Mouse (Mus musculus) kidney, embryonic 15.5 days (tissue): ENCODE data around the gene Psmd6. TPM values are rescaled to one million over a fixed set of nuclear protein-coding genes. Genes with fewer than 3 reads are reported as not detected.

Source experiments
- ATAC-seq: fragments of 200-750 bp; cut with Nextera tagmentation; replicated peaks from 2 replicates; pipeline ENCODE4 v1.8.0; 2017; ENCODE audit warnings: moderate TSS enrichment; ENCODE audit not compliant: low FRiP score
- H3K27ac ChIP-seq: fragments of 300-500 bp; sonication (generic); 2 replicates; pipeline ENCODE4 v1.5.1; 2015; ENCODE audit warnings: mild to moderate bottlenecking, inconsistent platforms
- H3K27me3 ChIP-seq: fragments of 300-500 bp; sonication (generic); 2 replicates; pipeline ENCODE4 v1.6.1; 2015; ENCODE audit warnings: inconsistent platforms
- H3K36me3 ChIP-seq: fragments of 300-500 bp; sonication (generic); 2 replicates; pipeline ENCODE4 v1.6.1; 2015; ENCODE audit warnings: inconsistent platforms
- H3K4me1 ChIP-seq: fragments of 300-500 bp; sonication (generic); 2 replicates; pipeline ENCODE4 v1.6.1; 2015; ENCODE audit warnings: inconsistent platforms
- H3K4me2 ChIP-seq: fragments of 300-500 bp; sonication (generic); 2 replicates; pipeline ENCODE4 v1.6.1; 2015; ENCODE audit warnings: moderate library complexity, mild to moderate bottlenecking, inconsistent platforms
- H3K4me3 ChIP-seq: fragments of 300-500 bp; sonication (generic); replicated peaks from 2 replicates; pipeline ENCODE4 v1.5.1; 2015; ENCODE audit warnings: mild to moderate bottlenecking, inconsistent platforms
- H3K9ac ChIP-seq: fragments of 300-500 bp; sonication (generic); 2 replicates; pipeline ENCODE4 v1.6.1; 2015; ENCODE audit warnings: mild to moderate bottlenecking, inconsistent platforms
- H3K9me3 ChIP-seq: fragments of 300-500 bp; sonication (generic); replicated peaks from 2 replicates; pipeline ENCODE4 v1.6.1; 2016; ENCODE audit warnings: inconsistent platforms
- WGBS: fragments of 180-500 bp; shearing (Covaris S2); methylation state at CpG from one replicate; pipeline ENCODE4 v1.1.7; 2015; ENCODE audit warnings: mixed read lengths; 5-methylcytosine and 5-hydroxymethylcytosine counted together
- polyA plus RNA-seq: library from polyadenylated mRNA; unstranded; fragments of >200 nt; fragmentation: Nextera tagmentation; extraction: Ambion mirVana; gene quantifications from 2 replicates; pipeline ENCODE4 v1.2.1, GENCODE M21; 2015

The Psmd6 gene
- 235 and 255 TPM in 2 replicates for polyA plus RNA-seq

DNA sequence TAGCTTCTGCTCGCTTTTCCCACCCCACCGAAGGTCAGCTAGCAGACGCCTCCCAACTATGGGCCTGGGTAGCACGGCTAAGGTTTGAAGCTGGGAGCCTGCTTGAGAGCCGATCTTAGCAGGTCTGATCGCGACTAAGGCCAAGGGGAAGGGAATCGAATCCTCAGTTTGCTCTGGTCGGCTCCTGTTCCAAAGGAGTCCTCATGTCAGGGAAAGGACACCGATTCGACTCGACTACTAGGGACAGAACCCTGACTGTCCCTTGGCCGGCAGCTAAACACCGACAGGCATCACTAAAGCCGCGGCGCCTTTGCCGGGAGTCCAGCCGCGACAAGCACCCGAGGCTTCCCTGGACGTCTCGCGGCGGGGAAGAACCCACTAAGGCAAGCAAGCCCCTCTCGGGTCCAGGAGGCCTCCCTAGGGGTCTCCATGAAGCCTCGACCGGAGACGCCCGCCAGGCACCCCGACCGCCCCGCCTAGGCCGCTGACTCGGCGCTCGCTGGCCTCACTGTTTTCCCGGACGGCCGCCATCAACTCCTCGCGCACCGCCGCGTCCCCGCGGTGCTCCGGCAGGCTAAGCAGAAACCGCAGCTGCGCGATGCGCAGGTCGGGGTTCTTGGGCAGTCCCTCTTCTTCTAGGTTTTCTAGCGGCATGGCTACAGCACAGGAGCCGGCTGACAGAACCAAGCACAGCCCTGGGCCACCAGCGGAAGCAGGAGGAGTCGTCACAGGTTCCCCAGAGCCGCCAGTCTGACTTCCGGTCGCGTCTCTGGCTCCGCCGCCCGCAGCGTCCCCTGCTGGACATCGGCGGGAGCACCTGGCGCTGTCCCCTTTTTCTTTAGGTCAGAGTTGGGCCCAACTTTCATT is at the start of gene Psmd6:
Gene Psmd6 (minus strand): TSS at position 755 of the 867 bp plus-strand sequence.
- Histone ChIP-seq H3K9me3 (no peaks in the 10 kb centered on the region), H3K4me3 (peak within 1 kb of the TSS; percentile 98), H3K27me3 (no peaks in the 10 kb centered on the region), H3K27ac (peak within 1 kb of the TSS; percentile 81), H3K36me3 (peaks cover 40% of the 10 kb centered on the region), H3K9ac (peak within 1 kb of the TSS; percentile 96), H3K4me2 (peak within 1 kb of the TSS; percentile 74), H3K4me1 (peaks cover 12% of the 10 kb centered on the region)
- peak; percentile 99 for ATAC-seq
- WGBS, result under 1% methylated on average over 67 of the region's 68 CpGs

DNA sequence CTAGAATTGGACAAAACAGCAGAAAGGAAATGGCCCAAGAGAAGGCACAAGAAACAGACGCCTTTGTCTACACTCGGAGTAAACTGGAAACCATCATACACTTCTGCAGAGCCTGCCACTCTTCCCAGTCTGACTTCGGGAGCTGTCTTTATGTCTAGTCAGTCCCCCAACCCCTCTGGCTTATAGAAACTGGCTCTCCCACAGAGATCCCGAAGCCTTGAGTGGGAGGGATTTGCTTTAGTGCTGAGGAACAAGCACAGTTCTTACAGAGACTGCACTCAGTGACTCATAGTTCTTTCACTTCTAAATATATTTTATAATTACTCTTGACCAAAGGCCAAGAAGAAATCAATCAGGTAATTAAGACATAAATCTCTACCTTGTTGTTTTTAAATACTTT is 10.1 kb downstream of the Psmd6 start:
- H3K4me3 ChIP-seq, result no peak overlapping the region
- H3K9me3 ChIP-seq, result no peaks in the 10 kb centered on the region
- H3K4me1 ChIP-seq, result no peaks in the 10 kb centered on the region
- no peak overlapping the region for H3K4me2 ChIP-seq
- no peaks in the 10 kb centered on the region for H3K27me3 ChIP-seq
- no peak overlapping the region for H3K9ac ChIP-seq
- peaks cover 74% of the 10 kb centered on the region for H3K36me3 ChIP-seq
- WGBS, result 76% methylated on average over 4 of the region's 4 CpGs
- no peak for ATAC-seq
- no peak overlapping the region for H3K27ac ChIP-seq

DNA sequence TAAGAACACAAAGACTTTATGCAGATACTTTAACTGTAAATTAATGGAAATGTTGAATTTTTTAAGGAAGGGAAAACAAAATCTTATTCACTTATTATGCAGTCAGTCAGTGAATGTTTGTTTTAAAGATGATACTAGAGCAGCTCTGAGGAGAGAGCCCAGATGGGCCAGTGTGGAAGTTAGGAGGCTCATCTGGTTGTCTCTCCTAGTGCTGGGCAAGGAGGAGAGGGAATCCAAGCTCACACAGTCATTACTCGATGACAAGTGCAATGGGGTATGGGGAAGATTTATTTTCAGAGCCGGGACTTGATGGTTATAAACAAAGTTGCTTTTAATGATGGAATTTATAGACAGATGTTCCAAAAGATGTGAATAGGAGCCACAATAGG is 15.9 kb downstream of the Psmd6 start:
- WGBS, result 44% methylated on average over 2 of the region's 2 CpGs
- Histone ChIP-seq H3K4me1 (no peaks in the 10 kb centered on the region), H3K36me3 (peaks cover 56% of the 10 kb centered on the region), H3K9me3 (no peaks in the 10 kb centered on the region), H3K27me3 (no peaks in the 10 kb centered on the region), H3K4me2 (no peak overlapping the region), H3K27ac (no peak overlapping the region), H3K9ac (no peak overlapping the region), H3K4me3 (no peak overlapping the region)
- ATAC-seq, result no peak

DNA sequence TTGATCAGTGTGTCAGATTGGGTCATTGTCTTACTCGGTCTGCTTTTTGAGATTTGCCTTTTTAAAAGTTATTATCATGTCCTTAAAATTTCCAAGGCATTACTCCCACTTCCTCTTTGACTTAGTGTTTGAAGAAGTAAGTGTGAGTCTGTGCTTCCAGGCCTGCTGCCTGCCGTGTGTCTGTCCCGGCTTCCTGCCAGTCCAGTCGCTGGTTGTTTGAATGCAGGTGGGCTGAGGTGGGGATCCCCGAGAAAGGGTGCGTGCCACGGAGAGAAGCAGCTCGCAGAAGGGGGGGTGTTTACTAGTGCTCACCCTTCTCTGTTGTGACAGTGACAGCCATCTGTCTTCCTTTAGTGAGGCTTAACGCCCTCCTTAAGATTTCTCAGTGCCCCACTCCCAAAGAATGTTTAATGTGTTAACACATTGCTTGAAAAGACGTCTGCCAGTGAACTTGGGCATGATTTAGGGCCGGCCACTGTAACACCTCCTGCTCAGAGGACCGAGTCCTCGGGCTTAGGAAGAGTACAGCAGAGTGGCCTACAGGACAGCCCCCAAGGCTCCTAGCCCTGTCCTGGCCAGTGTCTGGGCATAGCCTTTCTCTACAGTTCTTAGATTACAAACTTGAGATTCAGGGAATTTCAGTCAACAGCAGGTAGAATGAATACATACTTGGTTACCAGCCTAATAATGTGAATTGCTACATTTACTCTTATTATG is 16.4 kb downstream of the Psmd6 start:
- H3K36me3 ChIP-seq, result peaks cover 56% of the 10 kb centered on the region
- H3K4me3 ChIP-seq, result no peak overlapping the region
- no peak overlapping the region for H3K9ac ChIP-seq
- H3K4me2 ChIP-seq, result no peak overlapping the region
- WGBS, result 45% methylated on average over 13 of the region's 13 CpGs
- H3K9me3 ChIP-seq, result no peaks in the 10 kb centered on the region
- no peaks in the 10 kb centered on the region for H3K4me1 ChIP-seq
- no peak overlapping the region for H3K27ac ChIP-seq
- no peaks in the 10 kb centered on the region for H3K27me3 ChIP-seq
- ATAC-seq, result peak; percentile 68

DNA sequence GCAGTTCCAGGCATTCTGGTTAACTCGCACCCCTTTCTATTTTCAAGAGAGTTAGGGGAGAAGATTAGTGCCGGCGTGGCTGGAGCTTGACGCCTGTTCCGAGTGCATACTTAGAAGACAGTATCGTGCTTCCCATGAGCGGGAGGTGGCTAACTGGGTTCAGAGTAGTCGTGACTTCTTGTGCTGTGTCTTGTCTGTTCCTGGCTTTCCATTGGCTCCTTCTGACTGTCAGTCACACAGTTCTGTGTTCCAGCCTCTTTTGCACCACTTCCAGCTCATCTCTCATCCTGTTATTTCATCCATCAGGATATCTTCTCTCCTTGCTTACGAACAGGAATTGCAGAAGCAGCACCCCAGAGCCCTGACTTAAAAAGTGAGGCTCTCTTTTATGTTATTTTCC is 19.5 kb downstream of the Psmd6 start:
- Histone ChIP-seq H3K4me2 (no peak overlapping the region), H3K4me1 (no peaks in the 10 kb centered on the region), H3K36me3 (peaks cover 63% of the 10 kb centered on the region), H3K4me3 (no peak overlapping the region), H3K9ac (no peak overlapping the region), H3K9me3 (no peaks in the 10 kb centered on the region), H3K27ac (peak overlapping the region; percentile 32; the same call in 1 of the 2 replicates), H3K27me3 (no peaks in the 10 kb centered on the region)
- 90% methylated on average over 9 of the region's 9 CpGs for WGBS
- ATAC-seq, result no peak

DNA sequence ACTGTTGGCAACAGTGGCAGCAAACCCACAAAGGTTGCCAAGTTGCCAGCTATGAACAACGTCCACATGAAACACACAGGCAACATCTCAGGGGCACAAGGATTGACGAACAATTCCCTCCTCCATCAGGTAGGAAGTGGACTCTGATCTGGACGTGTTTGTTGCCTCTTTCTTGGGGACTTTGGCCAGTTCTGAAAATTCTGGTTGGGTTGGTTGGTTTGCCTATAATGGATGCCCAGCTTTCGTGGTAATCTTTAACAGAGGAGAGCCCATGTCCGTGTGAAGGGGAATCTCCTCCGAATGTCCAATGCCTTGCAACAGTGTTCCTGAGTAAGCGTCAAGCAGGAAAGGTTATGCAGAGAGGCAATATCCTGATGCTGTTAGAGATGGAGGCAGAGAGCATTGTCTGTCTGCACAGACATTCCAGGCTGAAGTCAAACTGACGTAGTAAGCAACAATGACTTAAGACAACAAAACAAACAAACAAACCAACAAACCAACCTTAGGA is 20.0 kb downstream of the Psmd6 start:
- H3K4me3 ChIP-seq, result no peak overlapping the region
- H3K9me3 ChIP-seq, result no peaks in the 10 kb centered on the region
- no peaks in the 10 kb centered on the region for H3K27me3 ChIP-seq
- H3K27ac ChIP-seq, result peak overlapping the region; percentile 32; the same call in 1 of the 2 replicates
- WGBS, result 90% methylated on average over 8 of the region's 8 CpGs
- ATAC-seq, result 0 out of 2 replicates have a peak, but pooled peaks have one; percentile 34
- H3K36me3 ChIP-seq, result peaks cover 68% of the 10 kb centered on the region
- H3K4me1 ChIP-seq, result no peaks in the 10 kb centered on the region
- no peak overlapping the region for H3K4me2 ChIP-seq
- H3K9ac ChIP-seq, result no peak overlapping the region

DNA sequence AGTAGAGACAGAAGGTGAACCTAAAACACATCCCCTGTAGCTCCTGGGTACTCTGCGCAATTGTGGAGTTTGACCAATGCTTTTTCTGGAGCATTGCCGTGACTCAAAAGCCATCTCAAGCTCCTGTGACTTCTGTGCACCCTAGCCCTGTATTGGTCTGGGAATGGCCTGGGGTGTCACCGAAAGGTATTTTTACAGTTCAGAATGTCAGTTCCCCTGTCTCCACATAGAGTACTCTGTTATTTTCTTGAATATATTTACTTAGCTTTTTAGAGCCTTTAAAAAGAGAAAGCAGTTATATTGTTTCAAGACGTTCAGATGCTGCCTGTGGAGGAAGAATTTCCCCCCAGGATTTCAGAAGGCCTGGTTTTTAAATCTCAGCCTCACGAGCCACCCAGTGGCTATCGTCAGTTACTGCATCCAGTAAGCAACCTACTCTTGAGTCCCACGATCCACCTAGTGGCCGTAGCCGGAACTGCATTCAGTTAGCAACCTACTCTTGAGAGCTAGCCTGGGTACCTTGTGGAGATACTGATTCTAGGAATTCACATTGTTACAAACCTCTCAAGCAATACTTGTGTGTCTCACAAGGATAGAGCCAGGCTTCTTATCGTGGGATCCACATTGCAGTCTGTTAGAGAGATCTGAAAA is 22.3 kb downstream of the Psmd6 start:
- no peak overlapping the region for H3K4me2 ChIP-seq
- 33% methylated on average over 10 of the region's 10 CpGs for WGBS
- H3K27me3 ChIP-seq, result no peaks in the 10 kb centered on the region
- peaks cover 68% of the 10 kb centered on the region for H3K36me3 ChIP-seq
- peak; percentile 58; the same call in 1 of the 2 replicates for ATAC-seq
- no peak overlapping the region for H3K9ac ChIP-seq
- no peak overlapping the region for H3K27ac ChIP-seq
- H3K4me3 ChIP-seq, result no peak overlapping the region
- no peaks in the 10 kb centered on the region for H3K9me3 ChIP-seq
- no peaks in the 10 kb centered on the region for H3K4me1 ChIP-seq

DNA sequence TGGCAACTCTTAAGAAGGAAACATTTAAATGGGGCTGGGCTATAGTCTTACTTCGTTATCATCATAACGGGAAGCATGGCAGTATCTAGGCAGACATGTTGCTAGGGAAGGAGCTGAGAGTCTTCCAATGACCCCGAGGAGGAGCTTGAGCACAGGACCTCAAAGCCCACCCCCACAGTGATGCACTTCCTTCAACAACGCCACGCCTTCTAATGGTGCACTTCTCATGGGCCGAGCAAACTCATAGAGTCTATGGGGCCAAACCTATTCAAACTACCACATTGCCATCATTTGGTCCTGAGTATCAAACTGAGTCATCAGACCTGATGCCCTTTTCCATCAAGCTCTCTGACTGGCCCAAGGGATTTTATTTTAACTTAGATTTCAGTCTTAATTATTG is 30.2 kb downstream of the Psmd6 start:
- H3K36me3 ChIP-seq, result peaks cover 63% of the 10 kb centered on the region
- H3K4me1 ChIP-seq, result no peaks in the 10 kb centered on the region
- H3K27me3 ChIP-seq, result no peaks in the 10 kb centered on the region
- H3K4me3 ChIP-seq, result no peak overlapping the region
- H3K9me3 ChIP-seq, result no peaks in the 10 kb centered on the region
- no peak overlapping the region for H3K9ac ChIP-seq
- 95% methylated on average over 6 of the region's 6 CpGs for WGBS
- ATAC-seq, result no peak
- H3K4me2 ChIP-seq, result no peak overlapping the region
- H3K27ac ChIP-seq, result no peak overlapping the region

DNA sequence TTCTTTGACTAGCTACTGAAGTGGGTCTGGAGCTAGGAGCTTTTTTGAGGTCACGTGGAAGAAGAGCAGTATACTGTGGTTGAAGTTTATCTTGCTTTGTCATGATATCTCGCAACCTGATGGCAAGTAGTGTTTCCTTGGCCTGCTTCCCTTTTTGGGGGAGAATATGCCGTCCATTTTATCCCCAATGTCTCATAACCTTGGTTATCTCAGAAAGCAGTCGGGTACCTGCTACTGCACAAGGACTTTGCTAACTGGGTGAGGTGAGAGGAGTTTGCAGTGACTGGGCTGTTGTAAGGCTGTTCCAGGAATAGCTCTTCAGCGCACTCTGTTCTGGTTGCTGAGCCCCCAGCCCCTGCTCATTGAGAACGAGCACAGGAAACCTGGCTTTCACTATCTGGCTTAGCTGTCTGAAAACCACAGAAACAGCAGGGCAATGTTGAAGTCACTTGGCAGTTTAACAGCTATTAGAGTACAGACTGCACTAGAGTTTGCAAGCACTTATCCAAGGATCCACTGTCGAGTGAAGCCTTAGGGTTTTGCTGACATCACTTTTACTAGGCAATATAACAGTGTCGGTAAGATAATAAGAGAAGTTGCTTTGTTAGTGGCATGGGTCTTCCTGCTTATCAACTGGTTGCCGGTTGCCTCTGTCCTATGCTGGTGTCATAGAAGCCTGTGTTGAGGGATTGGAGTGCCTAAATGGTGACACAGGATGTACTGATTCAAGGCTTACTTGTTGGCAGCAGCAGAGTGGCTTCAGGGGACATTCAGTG is 32.6 kb downstream of the Psmd6 start:
- 80% methylated on average over 9 of the region's 9 CpGs for WGBS
- H3K9me3 ChIP-seq, result no peaks in the 10 kb centered on the region
- H3K36me3 ChIP-seq, result peaks cover 52% of the 10 kb centered on the region
- H3K4me1 ChIP-seq, result no peaks in the 10 kb centered on the region
- no peaks in the 10 kb centered on the region for H3K27me3 ChIP-seq
- ATAC-seq, result no peak
- no peak overlapping the region for H3K27ac ChIP-seq
- no peak overlapping the region for H3K4me3 ChIP-seq
- H3K9ac ChIP-seq, result no peak overlapping the region
- H3K4me2 ChIP-seq, result no peak overlapping the region

DNA sequence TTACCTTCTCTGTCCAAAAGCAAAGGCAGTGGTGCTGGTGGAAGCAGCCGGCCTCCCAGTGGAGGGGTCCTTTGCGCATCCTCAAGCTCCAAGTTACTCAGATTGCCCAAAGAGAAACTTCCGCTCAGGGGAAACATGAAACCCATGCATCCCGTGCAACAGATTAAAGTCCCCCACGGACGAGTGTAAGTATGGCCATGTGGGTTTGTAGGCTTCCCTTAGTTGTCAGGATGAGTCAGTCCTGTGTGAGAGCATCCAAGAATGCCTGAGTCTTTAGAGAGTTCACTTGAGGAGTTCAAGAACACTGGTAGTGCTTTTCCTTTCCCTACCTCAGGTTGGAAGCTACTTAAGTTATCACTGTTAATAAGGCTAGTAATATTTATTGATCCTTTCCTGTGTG is 33.4 kb downstream of the Psmd6 start:
- 68% methylated on average over 6 of the region's 6 CpGs for WGBS
- no peaks in the 10 kb centered on the region for H3K9me3 ChIP-seq
- no peak overlapping the region for H3K4me2 ChIP-seq

DNA sequence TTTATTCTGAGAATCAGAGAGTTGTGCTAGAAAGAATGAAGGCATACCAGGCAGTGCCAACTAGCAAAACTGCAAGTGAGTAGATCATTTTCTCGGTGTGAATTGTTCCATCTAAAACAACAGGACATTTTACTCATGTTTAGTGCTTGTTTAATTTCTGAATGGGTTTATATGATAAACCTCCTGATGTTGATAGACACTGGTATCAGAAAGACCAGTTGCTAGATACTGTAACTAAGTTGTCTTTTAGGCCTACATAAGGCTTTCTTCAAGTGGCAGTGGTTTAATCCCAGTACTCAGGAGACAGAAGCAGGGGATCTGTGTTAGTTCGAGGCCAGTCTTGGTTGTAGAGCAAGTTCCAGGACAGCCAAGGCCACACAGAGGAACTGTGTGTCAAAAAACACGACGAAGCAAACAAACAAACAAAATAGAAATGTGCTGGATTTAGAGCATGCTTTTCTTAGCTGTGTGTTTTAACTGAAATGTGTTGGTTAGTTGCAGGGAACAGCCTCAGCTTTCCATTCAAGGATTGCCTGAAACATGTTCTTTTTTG is 34.0 kb downstream of the Psmd6 start:
- Histone ChIP-seq H3K27ac (no peak overlapping the region), H3K27me3 (no peaks in the 10 kb centered on the region), H3K36me3 (peaks cover 40% of the 10 kb centered on the region; the same call in 1 of the 2 replicates), H3K9ac (no peak overlapping the region), H3K9me3 (no peaks in the 10 kb centered on the region), H3K4me3 (no peak overlapping the region), H3K4me2 (no peak overlapping the region), H3K4me1 (no peaks in the 10 kb centered on the region)
- no peak for ATAC-seq
- WGBS, result 84% methylated on average over 4 of the region's 4 CpGs

More for the DNA sequence above, 33.4 kb downstream of the Psmd6 start:
- no peaks in the 10 kb centered on the region for H3K27me3 ChIP-seq
- no peak for ATAC-seq
- H3K27ac ChIP-seq, result no peak overlapping the region
- no peaks in the 10 kb centered on the region for H3K4me1 ChIP-seq
- no peak overlapping the region for H3K9ac ChIP-seq
- no peak overlapping the region for H3K4me3 ChIP-seq
- peaks cover 46% of the 10 kb centered on the region for H3K36me3 ChIP-seq
